17 mouse cellular contexts compared by ENCODE assay signal in the genomic region with DNA sequence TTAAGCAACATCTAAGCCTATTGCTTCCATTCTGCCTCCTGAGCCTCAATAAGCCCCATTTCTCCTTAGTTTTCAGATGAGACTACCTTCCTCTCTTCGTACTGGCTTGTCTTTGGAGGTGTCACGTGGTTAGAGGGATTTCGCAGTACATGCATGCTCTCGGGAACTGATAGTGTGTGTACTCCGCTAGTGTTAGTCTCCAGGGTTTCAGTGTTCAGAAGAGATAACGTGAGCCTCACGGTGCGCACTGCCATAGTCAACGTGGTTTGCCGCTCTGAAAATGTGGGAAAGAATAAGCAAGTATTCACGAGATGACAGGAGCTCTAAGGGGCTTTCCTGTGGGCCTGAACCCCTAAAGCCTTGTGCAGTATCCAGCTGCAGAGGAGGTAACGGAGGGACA. TPM values are rescaled to one million over a fixed set of nuclear protein-coding genes. Genes with fewer than 3 reads are reported as not detected.
DNase-seq lines count a peak whose midpoint lies in the region; ATAC-seq lines count a peak whose summit lies in the region.
"Had no signal": no experiment of that assay in that cellular context is flagged by ENCODE, and none has a peak within 500 bp of the region (broad histone marks: within the 10 kb centered on the region; RNA-seq: fewer than 3 reads in every experiment).

No protein-coding gene starts in this region.

- 0 out of 2 replicates have a peak overlapping the region, but pooled peaks have one; percentile 34 for H3K4me2 ChIP-seq in forebrain, embryonic 12.5 days
- H3K4me2 ChIP-seq in liver, embryonic 11.5 days = no peak overlapping the region
- H3K4me2 ChIP-seq in midbrain, embryonic 14.5 days (ENCODE audit: low read length) = peak overlapping the region; percentile 48
- H3K4me2 ChIP-seq: embryonic facial prominence, embryonic 13.5 days; heart, embryonic 12.5 days; limb, embryonic 15.5 days had no signal

- no peak for DNase-seq in forebrain, embryonic 10.5 days (ENCODE audit: extremely low spot score, low spot score)
- peak; percentile 31 for DNase-seq in c-Kit-positive CD71-positive TER-119-positive erythroid progenitor cells, embryonic 14.5 days (ENCODE audit: low spot score)
- DNase-seq in liver, embryonic 11.5 days (ENCODE audit: low spot score) = no peak
- peak; percentile 43 for DNase-seq in midbrain, embryonic 14.5 days
- no peak for DNase-seq in lung, adult 18-20 months
- no peak for DNase-seq in thymus, postnatal 25 days
- no peak for DNase-seq in urinary bladder, postnatal 25 days (ENCODE audit: low spot score)
- DNase-seq: gastrocnemius, postnatal 25 days; kidney, adult 8-10 months; lung, postnatal 4 days had no signal

- no peak overlapping the region for H3K9ac ChIP-seq in forebrain, embryonic 12.5 days
- H3K9ac ChIP-seq in liver, embryonic 11.5 days (ENCODE audit: low read depth, low read length) = no peak overlapping the region
- no peak overlapping the region for H3K9ac ChIP-seq in midbrain, embryonic 14.5 days (replicated peaks; ENCODE audit: low read length)
- H3K9ac ChIP-seq: embryonic facial prominence, embryonic 13.5 days; heart, embryonic 12.5 days; limb, embryonic 15.5 days had no signal

- no peaks in the 10 kb centered on the region for H3K9me3 ChIP-seq in forebrain, embryonic 12.5 days
- no peaks in the 10 kb centered on the region for H3K9me3 ChIP-seq in forebrain, embryonic 10.5 days
- no peaks in the 10 kb centered on the region for H3K9me3 ChIP-seq in liver, embryonic 11.5 days (ENCODE audit: control insufficient read depth, low read length)
- no peaks in the 10 kb centered on the region for H3K9me3 ChIP-seq in midbrain, embryonic 14.5 days (ENCODE audit: control insufficient read depth, low read length)
- H3K9me3 ChIP-seq: embryonic facial prominence, embryonic 13.5 days; heart, embryonic 12.5 days; limb, embryonic 15.5 days had no signal

- peaks cover 20% of the 10 kb centered on the region for H3K4me1 ChIP-seq in forebrain, embryonic 12.5 days
- peaks cover 23% of the 10 kb centered on the region for H3K4me1 ChIP-seq in forebrain, embryonic 10.5 days
- H3K4me1 ChIP-seq in liver, embryonic 11.5 days (replicated peaks; ENCODE audit: control insufficient read depth, insufficient read depth, low read length) = no peaks in the 10 kb centered on the region
- peaks cover 20% of the 10 kb centered on the region for H3K4me1 ChIP-seq in midbrain, embryonic 14.5 days (ENCODE audit: control insufficient read depth, insufficient read depth, low read length)
- H3K4me1 ChIP-seq: embryonic facial prominence, embryonic 13.5 days; heart, embryonic 12.5 days; limb, embryonic 15.5 days had no signal

- H3K4me3 ChIP-seq in forebrain, embryonic 12.5 days (replicated peaks) = no peak overlapping the region
- H3K4me3 ChIP-seq in forebrain, embryonic 10.5 days = no peak overlapping the region
- H3K4me3 ChIP-seq in liver, embryonic 11.5 days (ENCODE audit: low read depth, low read length) = no peak overlapping the region
- no peak overlapping the region for H3K4me3 ChIP-seq in midbrain, embryonic 14.5 days (replicated peaks; ENCODE audit: low read depth, low read length)
- H3K4me3 ChIP-seq: embryonic facial prominence, embryonic 13.5 days; heart, embryonic 12.5 days; limb, embryonic 15.5 days; myocyte had no signal

- no peak overlapping the region for H3K27ac ChIP-seq in forebrain, embryonic 12.5 days
- no peak overlapping the region for H3K27ac ChIP-seq in forebrain, embryonic 10.5 days
- H3K27ac ChIP-seq in liver, embryonic 11.5 days (ENCODE audit: low read depth, low read length) = no peak overlapping the region
- H3K27ac ChIP-seq in midbrain, embryonic 14.5 days (replicated peaks; ENCODE audit: low read depth, low read length) = no peak overlapping the region
- H3K27ac ChIP-seq: embryonic facial prominence, embryonic 13.5 days; limb, embryonic 15.5 days had no signal

- no peaks in the 10 kb centered on the region for H3K36me3 ChIP-seq in forebrain, embryonic 12.5 days (replicated peaks)
- no peaks in the 10 kb centered on the region for H3K36me3 ChIP-seq in forebrain, embryonic 10.5 days (replicated peaks)
- H3K36me3 ChIP-seq in liver, embryonic 11.5 days (ENCODE audit: control insufficient read depth, insufficient read depth, low read length) = no peaks in the 10 kb centered on the region
- H3K36me3 ChIP-seq in midbrain, embryonic 14.5 days (ENCODE audit: control insufficient read depth, insufficient read depth, low read length) = no peaks in the 10 kb centered on the region
- H3K36me3 ChIP-seq: embryonic facial prominence, embryonic 13.5 days; heart, embryonic 12.5 days; limb, embryonic 15.5 days had no signal

- 75% methylated on average over 12 of the region's 12 CpGs for WGBS in forebrain, embryonic 12.5 days
- 86% methylated on average over 12 of the region's 12 CpGs for WGBS in forebrain, embryonic 10.5 days
- 58% methylated on average over 12 of the region's 12 CpGs for WGBS in liver, embryonic 11.5 days
- 42% methylated on average over 12 of the region's 12 CpGs for WGBS in midbrain, embryonic 14.5 days

- no peaks in the 10 kb centered on the region; the same call in 1 of the 2 replicates for H3K27me3 ChIP-seq in forebrain, embryonic 12.5 days
- H3K27me3 ChIP-seq in forebrain, embryonic 10.5 days (ENCODE audit: poor library complexity, severe bottlenecking) = peaks cover 37% of the 10 kb centered on the region
- H3K27me3 ChIP-seq in liver, embryonic 11.5 days (replicated peaks; ENCODE audit: control insufficient read depth, insufficient read depth, low read length) = no peaks in the 10 kb centered on the region
- no peaks in the 10 kb centered on the region for H3K27me3 ChIP-seq in midbrain, embryonic 14.5 days (ENCODE audit: control insufficient read depth, insufficient read depth, low read length)
- H3K27me3 ChIP-seq: limb, embryonic 15.5 days; Patski had no signal

- ATAC-seq in forebrain, embryonic 12.5 days (ENCODE audit: low FRiP score) = no peak
- peak; percentile 95 for ATAC-seq in liver, embryonic 11.5 days (replicated peaks; ENCODE audit: low FRiP score)
- ATAC-seq in midbrain, embryonic 14.5 days (ENCODE audit: low FRiP score, low TSS enrichment) = peak; percentile 41; the same call in 1 of the 2 replicates

RNA-seq across cellular contexts. Expression of gene Olig3, which starts 41.1 kb away (rescaled TPM):
- 34.1 and 34.3 TPM in 2 replicates for polyA plus RNA-seq in forebrain, embryonic 12.5 days (2016; fragmentation: Nextera tagmentation; extraction: Ambion mirVana)
- 2.1 and 8.1 TPM in 2 replicates for polyA plus RNA-seq in forebrain, embryonic 10.5 days (2016; fragmentation: Nextera tagmentation; extraction: Ambion mirVana)
- polyA plus RNA-seq in liver, embryonic 11.5 days (2014; fragmentation: Nextera tagmentation; extraction: Ambion mirVana) = not detected in 2 replicates
- 1.7 and 2.0 TPM in 2 replicates for polyA plus RNA-seq in midbrain, embryonic 14.5 days (2014; fragmentation: Nextera tagmentation; extraction: Ambion mirVana)
- polyA plus RNA-seq: large intestine, adult 2 months; limb, embryonic 15.5 days; myocyte had no signal

Comparison
In these comparisons a context has a peak if more than half of its experiments do, and no peak if none do; other contexts are left out.
1. DNase-seq: peak in c-Kit-positive CD71-positive TER-119-positive erythroid progenitor cells, embryonic 14.5 days (single experiment) and midbrain, embryonic 14.5 days (single experiment); none in forebrain, embryonic 10.5 days (single experiment), liver, embryonic 11.5 days (single experiment), lung, adult 18-20 months (0 of 2), thymus, postnatal 25 days (single experiment) and urinary bladder, postnatal 25 days (single experiment).